Mouse (Mus musculus) liver, embryonic 14.5 days (tissue): ENCODE measurements around the gene Bmp6.

Experiments used
- CTCF ChIP-seq: IDR thresholded peaks from 2 replicates; pipeline ENCODE4 v1.5.1; 2016; ENCODE audit warnings: antibody characterized with exemption, low read depth, control low read depth
- EP300 ChIP-seq: IDR thresholded peaks from 2 replicates; pipeline ENCODE4 v1.6.1; 2016; ENCODE audit warnings: antibody characterized with exemption, low read depth

DNA sequence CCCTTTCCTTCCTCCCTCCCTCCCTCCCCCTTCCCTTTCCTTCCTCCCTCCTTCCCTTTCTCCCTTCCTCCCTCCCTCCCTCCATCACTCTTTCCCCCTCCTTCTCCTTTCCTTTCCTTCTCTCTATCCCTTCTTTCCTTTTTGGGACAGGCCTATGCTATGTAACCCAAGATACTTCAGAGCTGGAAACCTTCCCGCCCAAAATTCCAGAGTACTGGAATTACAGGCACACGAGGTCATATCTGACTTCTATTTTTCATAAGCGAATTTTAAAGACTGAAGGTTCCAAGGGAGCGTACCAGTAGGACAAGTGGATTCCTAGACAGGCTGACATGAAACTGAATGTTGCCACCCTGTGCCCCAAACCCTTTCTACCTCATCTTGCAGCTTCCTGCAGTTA, 4.1 kb downstream of the Bmp6 start:
- TF ChIP-seq EP300 (no peak), CTCF (no peak)
